Mouse (Mus musculus) MEL (cell line): Measurements from ENCODE around the gene Kif1bp. TPM values are rescaled to one million over a fixed set of nuclear protein-coding genes. Genes with fewer than 3 reads are reported as not detected.
"Not testable (repeated sequence)": the region's sequence is repeated elsewhere in the genome, so short reads cannot be mapped to it uniquely, and the experiment has no call there.

Experiments used
- DNase-seq: peaks from one replicate; pipeline ENCODE4 v3.0.0; 2011; ENCODE audit warnings: low read depth, low spot score
- H3K27ac ChIP-seq: 2 replicates; pipeline ENCODE4 v1.5.1; 2012; ENCODE audit warnings: low read depth, mild to moderate bottlenecking, control low read depth, low read length, moderate library complexity; ENCODE audit not compliant: control insufficient read depth
- H3K27me3 ChIP-seq, 2 experiments: fragments of 150-350 bp in 1 of 2; sonication (generic) in 1 of 2; 2 replicates each; pipeline ENCODE4 v1.6.1; 2012; ENCODE audit warnings: low read length in 2 of 2, mild to moderate bottlenecking in 2 of 2, improper control_type of control experiment in 1 of 2, moderate library complexity in 1 of 2; ENCODE audit not compliant: insufficient read depth in 2 of 2, control insufficient read depth in 1 of 2
- H3K36me3 ChIP-seq, 2 experiments: 2 replicates each; pipeline ENCODE4 v1.6.1; 2012 to 2014; ENCODE audit warnings: low read length in 2 of 2, improper control_type of control experiment in 1 of 2, inconsistent platforms in 1 of 2, mild to moderate bottlenecking in 1 of 2; ENCODE audit not compliant: insufficient read depth in 2 of 2, control insufficient read depth in 1 of 2
- H3K4me1 ChIP-seq, 2 experiments: fragments of 150-350 bp in 1 of 2; sonication (generic) in 1 of 2; 2 replicates each; pipeline ENCODE4 v1.6.1; 2012; ENCODE audit warnings: low read length in 2 of 2, improper control_type of control experiment in 1 of 2, mild to moderate bottlenecking in 1 of 2; ENCODE audit not compliant: insufficient read depth in 2 of 2, control insufficient read depth in 1 of 2
- H3K4me3 ChIP-seq, 2 experiments: fragments of 150-350 bp in 1 of 2; sonication (generic) in 1 of 2; 2 replicates each; pipeline ENCODE4 v1.5.1; 2012; ENCODE audit warnings: low read depth in 2 of 2, low read length in 2 of 2, mild to moderate bottlenecking in 2 of 2, moderate library complexity in 2 of 2, control low read depth in 1 of 2, improper control_type of control experiment in 1 of 2; ENCODE audit not compliant: control insufficient read depth in 1 of 2, insufficient read depth in 1 of 2
- H3K79me2 ChIP-seq: 2 replicates; pipeline ENCODE4 v1.6.1; 2012; ENCODE audit warnings: mild to moderate bottlenecking, low read length, moderate library complexity; ENCODE audit not compliant: control insufficient read depth, poor library complexity, insufficient read depth
- H3K9ac ChIP-seq: 2 replicates; pipeline ENCODE4 v1.6.1; 2012; ENCODE audit warnings: low read depth, mild to moderate bottlenecking, control low read depth, low read length, moderate library complexity; ENCODE audit not compliant: control insufficient read depth, poor library complexity, severe bottlenecking
- H3K9me3 ChIP-seq: fragments of 150-350 bp; sonication (generic); replicated peaks from 2 replicates; pipeline ENCODE4 v1.6.1; 2012; ENCODE audit warnings: mild to moderate bottlenecking, low read length, improper control_type of control experiment, moderate library complexity; ENCODE audit not compliant: insufficient read depth
- BHLHE40 ChIP-seq: IDR thresholded peaks from 2 replicates; pipeline ENCODE4 v1.6.1; 2012; ENCODE audit warnings: low read depth, mild to moderate bottlenecking, inconsistent platforms, low read length, improper control_type of control experiment, borderline replicate concordance
- CHD1 ChIP-seq: IDR thresholded peaks from 2 replicates; pipeline ENCODE4 v1.6.1; 2012; ENCODE audit warnings: low read depth, mild to moderate bottlenecking, inconsistent platforms, low read length, improper control_type of control experiment
- CHD2 ChIP-seq: IDR thresholded peaks from 2 replicates; pipeline ENCODE4 v1.6.1; 2011; ENCODE audit warnings: low read length, improper control_type of control experiment
- HCFC1 ChIP-seq: IDR thresholded peaks from 2 replicates; pipeline ENCODE4 v1.6.1; 2012; ENCODE audit warnings: low read depth, mild to moderate bottlenecking, inconsistent platforms, low read length, improper control_type of control experiment, moderate library complexity
- JUND ChIP-seq: IDR thresholded peaks from 2 replicates; pipeline ENCODE4 v1.6.1; 2011; ENCODE audit warnings: low read depth, mild to moderate bottlenecking, improper control_type of control experiment, low read length
- MAX ChIP-seq: IDR thresholded peaks from 2 replicates; pipeline ENCODE4 v1.6.1; 2011; ENCODE audit warnings: low read length, improper control_type of control experiment
- MAZ ChIP-seq: IDR thresholded peaks from 2 replicates; pipeline ENCODE4 v1.6.1; 2012; ENCODE audit warnings: low read depth, mild to moderate bottlenecking, inconsistent platforms, low read length, improper control_type of control experiment
- MXI1 ChIP-seq: IDR thresholded peaks from 2 replicates; pipeline ENCODE4 v1.6.1; 2011; ENCODE audit warnings: mild to moderate bottlenecking, low read depth, low read length, improper control_type of control experiment
- MYB ChIP-seq: IDR thresholded peaks from 2 replicates; pipeline ENCODE4 v1.6.1; 2011; ENCODE audit warnings: mild to moderate bottlenecking, low read depth, low read length, improper control_type of control experiment
- MYC ChIP-seq: IDR thresholded peaks from 2 replicates; pipeline ENCODE4 v1.6.1; 2011; ENCODE audit warnings: low read depth, mild to moderate bottlenecking, low read length, improper control_type of control experiment, moderate library complexity
- NELFE ChIP-seq: IDR thresholded peaks from 2 replicates; pipeline ENCODE4 v1.6.1; 2011; ENCODE audit warnings: low read depth, low read length, improper control_type of control experiment
- POLR2A ChIP-seq, 2 experiments: IDR thresholded peaks; 2 replicates each; pipeline ENCODE4 v1.6.1; 2011 to 2012; ENCODE audit warnings: low read length in 2 of 2, mild to moderate bottlenecking in 2 of 2, control low read depth in 1 of 2, improper control_type of control experiment in 1 of 2, low read depth in 1 of 2, moderate library complexity in 1 of 2; ENCODE audit not compliant: control insufficient read depth in 1 of 2, insufficient read depth in 1 of 2, poor library complexity in 1 of 2
- POLR2AphosphoS2 ChIP-seq: IDR thresholded peaks from 2 replicates; pipeline ENCODE4 v1.6.1; 2011; ENCODE audit warnings: low read length, improper control_type of control experiment
- POLR2AphosphoS5 ChIP-seq: IDR thresholded peaks from 2 replicates; pipeline ENCODE4 v1.6.1; 2012; ENCODE audit warnings: low read depth, borderline replicate concordance, mild to moderate bottlenecking, inconsistent platforms, low read length, moderate library complexity, mixed read lengths
- SIN3A ChIP-seq: IDR thresholded peaks from 2 replicates; pipeline ENCODE4 v1.6.1; 2012; ENCODE audit warnings: low read length, improper control_type of control experiment, inconsistent platforms
- TBP ChIP-seq: IDR thresholded peaks from 2 replicates; pipeline ENCODE4 v1.8.0; 2011; ENCODE audit warnings: low read depth, low read length, improper control_type of control experiment
- TCF12 ChIP-seq: IDR thresholded peaks from 2 replicates; pipeline ENCODE4 v1.6.1; 2014; ENCODE audit warnings: low read depth, mild to moderate bottlenecking, inconsistent platforms, low read length, improper control_type of control experiment, moderate library complexity
- UBTF ChIP-seq: IDR thresholded peaks from 2 replicates; pipeline ENCODE4 v1.6.1; 2012; ENCODE audit warnings: low read depth, mild to moderate bottlenecking, inconsistent platforms, low read length, improper control_type of control experiment, moderate library complexity, borderline replicate concordance; ENCODE audit not compliant: insufficient read depth
- ZKSCAN1 ChIP-seq: IDR thresholded peaks from 2 replicates; pipeline ENCODE4 v1.6.1; 2012; ENCODE audit warnings: low read depth, mild to moderate bottlenecking, inconsistent platforms, low read length, improper control_type of control experiment, moderate library complexity
- ZMIZ1 ChIP-seq: IDR thresholded peaks from 2 replicates; pipeline ENCODE4 v1.6.1; 2012; ENCODE audit warnings: low read depth, mild to moderate bottlenecking, inconsistent platforms, low read length, improper control_type of control experiment, moderate library complexity
- polyA plus RNA-seq, 2 experiments: library from polyadenylated mRNA; stranded (reverse) in 1 of 2; unstranded in 1 of 2; fragments of >175 nt in 1 of 2; fragments of >200 nt in 1 of 2; gene quantifications; 2 replicates each; pipeline versions ENCODE4 v1.2.1 to v1.2.4; 2012; ENCODE audit warnings: low replicate concordance in 2 of 2, low read depth in 1 of 2; ENCODE audit not compliant: insufficient read length in 2 of 2, insufficient read depth in 1 of 2, missing spikeins in 1 of 2
- total RNA-seq: library from RNA; depleted of rRNA; stranded (reverse); fragments of 300-350 nt; gene quantifications from 2 replicates; pipeline ENCODE4 v1.2.3, GENCODE M21; 2012

Kif1bp gene
- total and polyA plus RNA-seq, 3 experiments = 17.3 to 177 (median 24.7) TPM

GRCm38 (mm10) chr10:62582263-62582662, 4.0 kb upstream of the Kif1bp start:
- H3K9me3 ChIP-seq = no peaks in the 10 kb centered on the region
- peaks cover 14% of the 10 kb centered on the region for H3K79me2 ChIP-seq
- no peak for DNase-seq
- no peak overlapping the region for H3K27ac ChIP-seq
- H3K36me3 ChIP-seq = peaks cover 15 to 40% of the 10 kb centered on the region in 2 experiments
- TF ChIP-seq MYC (no peak), MAZ (no peak), BHLHE40 (no peak), HCFC1 (no peak), TBP (no peak), POLR2AphosphoS5 (no peak), CHD2 (no peak), MYB (no peak), POLR2AphosphoS2 (no peak), SIN3A (no peak), MXI1 (no peak)
- TF ChIP-seq, all 39 proteins: peak for 0
- no peaks in the 10 kb centered on the region for H3K27me3 ChIP-seq
- no peak overlapping the region for H3K4me3 ChIP-seq
- peaks cover 0 to 4% of the 10 kb centered on the region in 2 experiments; a peak in 1 of 4 replicates for H3K4me1 ChIP-seq
- no peak overlapping the region for H3K9ac ChIP-seq

- peak; percentile 55; the same call in 1 of the 2 replicates for TF ChIP-seq ZMIZ1
- peak in 1 of 2 experiments; percentile 48; a peak in 2 of 4 replicates for TF ChIP-seq POLR2A (IDR thresholded peaks at IDR 0.05; ENCODE audit: control insufficient read depth in 1 of 2, insufficient read depth in 1 of 2, low read depth in 1 of 2, low read length in 2 of 2, poor library complexity in 1 of 2)
- H3K9me3 ChIP-seq, DNase-seq, H3K27me3 ChIP-seq, H3K9ac ChIP-seq, H3K4me1 ChIP-seq, H3K4me3 ChIP-seq: not testable (repeated sequence)
- peak overlapping the region; percentile 28 for H3K27ac ChIP-seq
- H3K36me3 ChIP-seq = peaks cover 21 to 25% of the 10 kb centered on the region in 2 experiments
- H3K79me2 ChIP-seq = peaks cover 15% of the 10 kb centered on the region
These were observed 872 bp upstream of the Kif1bp start for GRCm38 (mm10) chr10:62579129-62579528.

- Histone ChIP-seq H3K27ac (peak overlapping the region; percentile 42; the same call in 1 of the 2 replicates), H3K9ac (peak overlapping the region; percentile 78)
- no peak for TF ChIP-seq ZKSCAN1
- TF ChIP-seq POLR2A (IDR thresholded peaks at IDR 0.05; ENCODE audit: control insufficient read depth in 1 of 2, insufficient read depth in 1 of 2, low read depth in 1 of 2, low read length in 2 of 2, poor library complexity in 1 of 2) = peak in 1 of 2 experiments; percentile 98; a peak in 2 of 4 replicates
- no peak for TF ChIP-seq TCF12
- TF ChIP-seq NELFE = no peak
- TF ChIP-seq MAX = no peak
- no peak for TF ChIP-seq CHD1
- peak; percentile 94; the same call in 1 of the 2 replicates for TF ChIP-seq UBTF
- no peak for TF ChIP-seq JUND
- TF ChIP-seq MYB = no peak
- no peak for TF ChIP-seq ZMIZ1
- TF ChIP-seq, all 39 proteins: peak for 2
- peak overlapping the region; percentile 65 to 68 for H3K4me3 ChIP-seq
- peaks cover 14 to 21% of the 10 kb centered on the region in 2 experiments for H3K36me3 ChIP-seq
- H3K79me2 ChIP-seq = peaks cover 15% of the 10 kb centered on the region
- DNase-seq = no peak
- H3K27me3 ChIP-seq = no peaks in the 10 kb centered on the region
- no peaks in the 10 kb centered on the region for H3K9me3 ChIP-seq
- no peaks in the 10 kb centered on the region for H3K4me1 ChIP-seq
These were observed 452 bp downstream of the Kif1bp start for GRCm38 (mm10) chr10:62577673-62578337.
